Mouse (Mus musculus) ES-CJ7 (cell line): ENCODE results near the gene Zfp112.
A peak's percentile ranks its signal among the peaks of the same experiment; 100 is the strongest.
"Not testable (repeated sequence)": the region's sequence is repeated elsewhere in the genome, so short reads cannot be mapped to it uniquely, and the experiment has no call there.

Experiments used
- DNase-seq: peaks from one replicate; pipeline ENCODE4 v3.0.0; 2011; ENCODE audit warnings: low read depth, low spot score

The Zfp112 gene

DNA sequence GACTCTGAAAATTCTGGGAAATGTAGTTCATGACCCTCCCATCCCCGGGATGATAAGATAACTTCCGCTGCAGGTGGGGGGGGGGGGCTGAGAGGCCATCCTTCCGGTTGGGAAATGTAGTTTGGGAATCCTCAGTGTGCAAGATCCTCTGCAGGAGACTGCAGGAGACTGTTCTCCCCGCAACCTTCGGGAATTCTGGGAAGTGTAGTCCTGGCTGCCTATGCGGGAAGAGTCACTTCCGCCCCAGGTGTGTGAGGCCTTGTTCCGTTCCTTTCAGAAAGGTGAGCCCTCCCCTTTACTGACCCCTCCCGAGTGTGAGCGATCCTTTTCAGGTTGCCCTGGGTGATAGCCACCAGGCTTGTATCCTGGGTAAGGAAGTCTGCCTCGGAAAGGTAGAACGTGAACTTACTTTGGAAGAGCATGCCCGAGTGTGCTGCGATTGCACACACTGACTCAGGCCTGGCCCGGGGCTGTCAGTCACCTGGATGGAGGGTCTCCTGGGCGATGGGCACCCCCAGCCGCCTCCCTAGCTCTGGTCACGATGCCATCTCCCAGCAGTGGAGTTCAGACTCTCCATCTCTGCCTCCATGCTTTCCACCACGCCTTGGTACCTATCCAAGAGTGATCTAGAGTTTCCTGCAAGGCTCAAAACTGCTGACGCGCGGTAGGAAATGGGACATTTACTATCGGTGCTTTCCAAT lies at the start of gene Zfp112:
Gene Zfp112, plus strand, starts transcription at position 159 of the 701 bp plus-strand sequence.
- peak; percentile 91 for DNase-seq

DNA sequence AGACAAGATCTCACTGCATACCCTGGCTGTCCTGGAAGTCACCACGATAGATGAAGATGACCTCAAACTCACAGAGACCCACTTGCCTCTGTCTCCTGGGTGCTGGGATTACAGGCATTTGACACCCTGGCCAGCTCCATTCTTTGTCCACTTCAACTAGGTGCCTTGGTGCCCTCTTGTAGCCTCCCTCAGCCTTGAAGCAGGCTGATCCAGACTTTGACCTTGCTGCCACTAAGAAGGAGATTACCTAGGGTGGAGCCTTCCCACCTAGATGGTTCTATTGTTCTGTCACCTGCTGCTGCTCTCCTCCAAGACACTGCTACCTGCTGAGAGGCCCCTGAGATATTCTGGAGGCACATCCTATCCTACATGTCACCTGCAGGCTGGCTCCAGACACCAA lies 37.7 kb upstream of the Zfp112 start:
- DNase-seq = not testable (repeated sequence)

DNA sequence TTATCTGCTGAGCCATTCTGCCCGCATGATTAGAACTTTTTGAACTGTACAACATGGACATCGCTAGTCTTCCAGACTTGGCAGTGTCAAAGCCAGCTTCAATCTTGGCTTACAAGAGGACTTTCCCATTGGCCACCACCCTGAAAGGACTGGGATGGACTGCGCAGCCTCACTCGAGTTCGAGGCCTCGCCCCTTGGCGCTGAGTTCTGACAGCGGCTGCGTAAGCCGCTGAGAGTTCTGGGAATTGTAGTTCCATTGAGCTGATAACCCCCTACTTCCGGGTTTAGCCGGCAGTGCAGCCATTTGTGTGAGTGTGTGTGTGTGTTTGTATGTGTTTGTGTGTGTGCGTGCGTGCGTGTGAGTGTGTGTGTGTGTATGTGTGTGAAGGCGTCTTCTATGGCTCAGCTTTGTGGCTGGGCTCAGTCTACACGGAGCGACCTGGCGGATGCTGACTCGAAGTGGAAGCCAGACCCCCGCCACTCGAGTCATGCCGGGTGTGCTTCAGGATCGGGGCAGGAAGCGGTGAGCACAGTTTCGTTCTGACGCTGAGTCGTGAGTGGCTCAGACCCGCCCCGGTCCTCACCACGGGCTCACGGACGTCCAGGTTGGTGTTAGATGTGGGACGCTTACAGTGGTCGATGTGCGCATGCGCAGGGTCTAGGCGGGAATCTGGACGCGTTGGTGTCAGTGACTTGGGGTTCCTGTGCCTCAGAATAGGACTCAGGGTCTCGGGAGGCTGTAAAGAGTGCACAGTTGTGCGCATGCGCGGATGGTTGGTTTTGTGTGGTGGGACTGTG lies 30.3 kb upstream of the Zfp112 start, which contains the start of gene Zfp180:
Gene Zfp180, plus strand, starts transcription at position 291 of the 798 bp plus-strand sequence.
- DNase-seq = peak; percentile 98

DNA sequence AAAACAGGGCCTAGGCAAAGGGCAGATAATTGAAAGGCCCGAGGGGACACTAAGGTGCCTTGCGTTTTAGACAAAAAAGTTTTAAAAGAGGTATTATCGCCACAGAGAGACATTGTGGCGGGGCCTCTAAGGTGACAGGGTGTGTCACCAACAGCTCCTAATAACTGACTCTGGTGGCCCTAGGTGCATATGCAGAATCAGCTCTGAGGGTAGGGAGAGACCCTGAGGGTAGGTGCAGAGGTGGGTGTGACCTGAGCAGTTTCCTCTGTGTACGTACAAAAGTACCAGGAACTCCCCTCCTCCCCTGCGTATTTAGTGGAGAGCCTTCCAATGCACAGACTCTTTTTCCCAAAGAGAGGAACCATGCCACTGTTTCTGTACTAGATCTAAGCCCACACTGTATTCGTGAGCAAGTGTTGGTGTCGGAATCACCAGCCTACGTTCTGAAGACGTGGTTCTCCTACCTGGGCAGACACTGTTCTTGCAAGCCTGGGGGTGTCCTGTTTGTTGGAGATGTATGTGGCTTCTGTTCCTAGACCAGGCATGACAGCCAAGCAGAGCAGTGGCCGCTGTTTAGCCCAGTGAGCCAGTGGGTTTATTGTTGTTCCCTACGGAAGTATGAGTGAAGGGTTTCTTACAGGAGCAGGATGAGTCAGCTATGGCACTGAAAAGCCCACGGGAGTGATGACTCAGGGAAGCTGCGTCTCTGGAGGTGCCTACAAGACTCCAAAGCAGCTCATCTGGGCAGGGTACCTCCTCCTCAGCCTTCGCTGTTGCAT lies 29.5 kb upstream of the Zfp112 start:
- DNase-seq = no peak

DNA sequence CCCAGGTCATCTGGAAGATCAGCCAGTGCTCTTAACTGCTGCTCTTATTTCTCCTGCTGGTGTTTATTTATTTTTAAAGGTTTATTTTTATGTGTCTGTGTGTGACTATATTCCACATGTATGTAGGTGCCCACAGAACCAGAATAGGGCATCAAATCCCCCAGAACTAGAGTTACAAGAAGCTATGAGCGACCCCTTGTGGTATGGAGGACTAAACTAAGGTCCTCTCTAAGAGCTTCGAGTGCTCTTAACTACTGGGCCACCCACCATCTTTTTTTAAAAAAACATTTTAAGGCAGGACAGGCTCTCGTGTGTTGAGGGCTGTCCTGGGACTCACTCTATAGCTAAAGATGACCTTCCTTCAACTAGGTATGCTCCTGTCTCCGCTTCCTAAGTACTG lies 25.2 kb upstream of the Zfp112 start:
- DNase-seq = peak; percentile 64

DNA sequence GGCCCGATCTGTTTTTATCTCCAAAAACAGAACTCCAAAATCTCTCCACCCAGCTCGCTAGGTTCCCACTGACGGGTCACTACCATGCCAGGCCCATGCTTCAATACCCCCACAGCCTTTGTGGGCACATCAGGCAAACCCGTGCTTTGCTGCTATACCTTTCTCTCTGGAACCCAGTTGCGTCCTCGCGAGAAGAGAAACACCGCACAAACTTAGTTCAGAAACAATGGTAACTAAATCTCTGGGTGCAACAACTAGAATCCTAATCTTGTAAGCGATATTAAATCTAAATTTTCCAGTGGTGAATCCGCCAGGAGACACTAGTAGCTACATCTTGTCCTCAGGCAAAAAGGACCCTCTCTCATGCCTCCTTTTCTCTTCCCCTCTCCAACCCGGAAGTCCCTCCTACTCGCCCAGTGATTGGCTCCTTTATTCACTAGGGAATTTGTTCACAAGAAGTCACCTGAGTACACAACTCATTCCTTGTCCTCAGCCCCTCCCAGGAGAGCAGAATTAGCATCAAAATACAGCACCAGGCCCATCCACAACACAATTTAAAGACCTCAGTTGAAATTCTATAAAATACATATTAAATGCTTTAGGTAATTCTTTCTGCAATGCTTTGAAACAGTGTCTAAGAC lies 24.5 kb upstream of the Zfp112 start:
- peak; percentile 83 for DNase-seq

DNA sequence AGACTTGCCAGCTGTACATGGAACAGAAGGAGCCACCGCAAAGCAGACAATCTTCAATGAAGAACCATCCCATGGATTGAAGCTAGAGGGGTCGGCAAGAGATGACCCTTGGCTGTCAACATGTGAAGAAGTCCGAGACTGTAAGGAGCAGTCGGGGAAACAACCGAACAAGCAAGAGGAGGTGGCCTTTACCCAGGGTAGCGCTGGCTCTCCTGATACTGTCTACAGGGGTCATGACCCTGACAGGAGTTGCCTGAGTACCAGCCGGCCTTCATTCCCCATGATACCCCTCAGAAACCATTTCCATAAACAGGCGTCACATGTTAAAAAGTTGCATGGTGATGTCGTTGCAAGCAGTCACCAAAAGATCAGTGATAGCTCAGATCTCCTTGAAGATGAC lies 7.7 kb upstream of the Zfp112 start:
- DNase-seq = no peak

DNA sequence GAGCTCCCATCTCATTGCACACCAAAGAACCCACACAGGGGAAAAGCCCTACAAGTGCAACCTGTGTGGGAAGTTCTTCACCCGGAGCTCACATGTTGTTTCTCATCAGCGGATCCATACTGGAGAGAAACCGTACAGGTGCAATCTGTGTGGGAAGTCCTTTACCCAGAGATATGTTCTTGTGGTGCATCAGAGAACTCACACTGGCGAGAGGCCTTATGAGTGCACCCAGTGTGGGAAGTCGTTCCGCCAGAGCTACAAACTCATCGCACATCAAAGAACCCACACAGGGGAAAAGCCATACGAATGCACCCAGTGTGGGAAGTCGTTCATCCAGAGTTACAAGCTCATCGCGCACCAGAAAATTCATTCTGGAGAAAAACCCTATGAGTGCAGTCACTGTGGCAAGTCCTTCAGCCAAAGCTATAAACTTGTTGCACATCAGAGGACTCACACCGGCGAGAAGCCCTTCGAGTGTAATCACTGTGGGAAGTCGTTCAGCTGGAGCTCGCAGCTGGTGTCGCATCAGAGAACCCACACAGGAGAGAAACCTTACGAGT lies 6.9 kb upstream of the Zfp112 start:
- DNase-seq = no peak

DNA sequence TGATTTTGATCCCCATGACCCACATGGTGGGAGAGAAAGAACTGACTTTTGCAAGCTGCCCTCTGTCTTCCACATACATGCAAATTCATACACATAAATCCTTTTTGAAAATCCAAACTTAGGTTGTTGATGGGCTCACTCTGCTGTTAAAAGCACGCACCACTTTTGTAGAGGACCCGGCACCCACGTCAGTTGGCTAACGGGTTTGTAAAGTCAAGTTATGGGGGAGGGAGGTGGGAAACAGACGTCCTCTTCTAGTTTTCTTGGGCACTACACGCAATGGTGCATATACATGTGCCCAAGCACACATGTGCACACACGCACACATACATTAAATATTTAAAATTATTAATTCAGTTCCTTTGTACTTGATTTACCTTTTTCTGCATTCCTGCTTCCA lies 1.3 kb upstream of the Zfp112 start:
- DNase-seq = no peak

DNA sequence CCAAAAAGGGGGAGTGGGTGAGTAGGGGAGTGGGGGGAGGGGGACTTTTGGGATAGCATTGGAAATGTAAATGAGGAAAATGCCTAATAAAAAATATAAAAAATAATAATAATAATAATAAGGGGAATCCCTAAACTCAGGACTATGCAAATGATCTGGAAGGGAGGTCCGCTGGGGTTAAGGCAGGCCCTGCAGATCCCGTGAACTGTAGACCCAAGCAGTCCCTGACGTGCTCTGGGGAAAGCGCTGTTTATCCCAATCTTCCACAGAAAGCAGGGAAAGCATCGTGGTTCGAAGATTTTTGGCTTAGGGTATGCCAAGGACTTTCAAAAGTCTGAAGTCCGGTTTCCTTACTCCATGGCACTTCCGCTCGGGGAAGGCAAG lies 350 bp upstream of the Zfp112 start:
- DNase-seq = no peak

DNA sequence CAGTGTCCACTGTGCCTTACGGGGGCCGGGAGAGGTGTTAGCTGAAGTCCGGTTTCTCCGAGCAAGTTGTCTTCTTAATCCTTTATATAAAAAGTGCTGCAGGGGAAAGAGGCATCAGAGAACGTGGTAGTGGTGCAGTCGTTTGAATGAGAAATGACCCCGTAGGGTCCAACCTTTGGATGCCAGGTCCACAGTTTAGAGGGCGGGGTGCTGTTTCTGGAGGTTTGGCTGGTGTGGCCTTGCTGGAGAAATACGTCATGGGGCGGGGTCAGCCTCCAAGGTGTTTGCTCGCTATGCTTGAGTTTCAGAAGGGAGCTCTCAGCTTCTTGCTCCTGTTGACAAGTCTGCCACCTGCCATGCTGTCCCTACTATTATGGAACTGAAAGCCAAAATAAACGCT lies 887 bp downstream of the Zfp112 start:
- peak; percentile 73 for DNase-seq

DNA sequence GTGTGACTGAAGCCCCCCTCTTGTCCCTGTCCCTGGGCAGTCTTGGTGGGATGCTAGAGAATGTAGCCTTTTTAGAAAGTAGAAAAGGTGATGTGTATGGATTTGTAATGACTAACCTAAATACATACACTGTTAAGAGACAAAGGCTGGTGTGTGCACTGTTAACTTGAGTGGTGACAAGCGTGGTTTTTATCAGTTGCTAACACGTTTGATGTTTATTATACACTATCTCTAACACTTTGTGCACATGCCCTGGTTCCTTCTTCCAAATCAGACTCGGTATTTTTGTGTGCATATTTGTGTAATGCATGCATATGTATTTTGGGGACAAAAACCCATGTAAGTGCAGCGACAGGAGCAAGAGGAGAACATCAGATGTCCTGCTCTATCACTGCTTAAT lies 4.5 kb downstream of the Zfp112 start:
- DNase-seq = no peak

DNA sequence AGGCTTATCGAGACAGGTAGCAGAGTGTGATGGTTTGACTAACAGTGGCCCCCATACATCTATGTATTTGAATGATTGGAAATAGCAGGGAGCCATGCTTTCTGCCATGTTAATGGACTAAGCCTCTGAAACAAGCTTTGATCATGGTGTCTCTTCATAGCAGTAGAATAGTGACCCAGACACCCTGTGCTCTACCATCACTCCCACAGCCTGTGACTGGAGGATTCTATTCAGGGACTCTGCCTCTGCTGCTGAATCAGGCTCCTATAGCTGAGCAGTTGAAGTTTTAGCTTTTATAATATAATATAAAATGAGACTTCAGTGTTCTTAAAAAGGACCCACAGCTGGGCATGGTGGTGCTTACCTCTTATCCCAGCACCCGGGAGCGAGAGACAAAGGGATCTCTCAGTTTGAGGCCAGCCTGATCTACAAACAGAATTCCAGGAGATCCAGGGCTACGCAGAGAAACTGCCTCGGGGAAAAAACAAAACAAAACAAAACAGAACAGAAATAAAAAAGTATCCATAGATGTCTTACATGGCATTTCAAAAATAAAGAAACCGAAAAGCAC lies 21.4 kb downstream of the Zfp112 start:
- DNase-seq = no peak

DNA sequence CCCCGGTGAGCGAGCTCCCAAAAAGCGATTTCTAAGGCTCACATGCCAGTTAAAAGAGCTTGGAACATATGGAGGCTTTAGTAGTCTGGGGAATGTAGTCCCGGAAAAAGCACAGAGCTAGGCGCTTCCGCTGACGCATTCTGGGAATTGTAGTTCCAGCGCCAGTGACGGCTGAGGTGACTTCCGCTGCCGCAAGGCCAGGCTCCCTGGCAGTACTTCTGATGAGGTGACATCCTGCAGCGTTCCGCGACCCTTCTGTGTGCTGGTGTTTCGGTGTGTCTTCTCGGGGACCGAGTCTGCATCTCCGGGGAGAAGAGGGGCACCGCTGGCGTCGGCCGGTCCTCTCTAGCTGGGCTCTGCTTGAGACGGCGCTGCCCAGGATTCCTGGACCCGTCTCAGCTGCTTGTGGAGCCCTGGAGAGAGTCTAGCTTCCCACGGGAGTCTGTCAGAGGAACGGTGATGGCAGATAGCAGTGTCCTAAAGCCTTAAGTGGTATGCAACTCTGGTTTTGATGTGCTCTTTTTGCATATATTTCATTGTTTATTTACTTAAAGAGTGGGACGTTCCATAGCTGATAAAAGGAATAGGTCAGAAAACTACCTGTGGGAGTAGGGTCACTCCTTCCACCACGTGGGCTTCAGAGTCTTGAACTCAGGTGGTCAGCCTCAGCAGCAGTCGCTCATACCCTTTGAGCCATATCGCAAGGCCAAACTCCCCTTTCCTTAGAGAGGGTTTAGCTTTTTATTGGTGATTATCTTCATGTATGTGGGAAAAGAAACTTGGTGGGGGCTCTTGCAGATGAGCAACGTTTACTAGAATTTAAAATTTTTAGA lies 22.1 kb downstream of the Zfp112 start, which contains the start of gene Zfp235:
Gene Zfp235, plus strand, starts transcription at position 174 of the 833 bp plus-strand sequence.
- peak; percentile 80 for DNase-seq

DNA sequence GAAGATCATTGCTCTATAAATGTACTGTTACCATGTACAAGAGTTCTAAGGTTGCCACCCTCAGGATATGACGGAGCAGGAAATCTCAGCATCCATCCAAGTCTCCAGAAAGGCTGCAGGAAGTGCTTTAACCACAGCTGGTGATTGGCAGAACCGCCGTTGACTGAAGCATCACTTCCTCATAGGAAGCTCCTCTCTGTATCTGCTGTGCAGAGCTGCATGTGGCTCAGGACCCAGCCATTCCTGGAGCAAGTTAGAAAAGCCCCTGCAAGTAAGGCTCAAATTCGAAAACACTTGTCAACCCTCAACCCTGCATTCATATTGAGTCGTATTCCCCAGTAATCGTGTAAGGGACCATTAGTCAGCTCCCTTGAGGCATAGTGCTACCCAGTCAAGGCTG lies 30.5 kb downstream of the Zfp112 start:
- no peak for DNase-seq

DNA sequence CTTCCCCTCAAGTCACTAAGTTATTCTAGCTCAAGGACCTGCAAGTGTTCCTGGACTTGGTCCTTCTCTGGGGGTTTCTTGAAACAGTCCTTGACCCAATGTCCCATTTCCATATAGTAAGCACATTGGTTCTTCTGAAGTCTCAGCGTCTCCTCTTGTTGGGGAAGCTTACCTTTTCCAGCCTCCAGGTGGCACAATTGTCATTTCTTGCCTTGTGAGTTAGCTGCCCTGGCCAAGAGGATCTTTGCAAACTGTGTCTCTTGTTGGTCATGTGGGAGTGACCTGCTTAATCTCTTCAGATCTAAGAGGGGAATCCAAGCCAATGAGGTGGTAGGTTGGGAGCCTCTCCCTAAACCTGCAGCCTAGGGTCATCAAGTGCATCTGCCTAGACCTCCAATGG lies 41.2 kb downstream of the Zfp112 start:
- peak; percentile 65 for DNase-seq

DNA sequence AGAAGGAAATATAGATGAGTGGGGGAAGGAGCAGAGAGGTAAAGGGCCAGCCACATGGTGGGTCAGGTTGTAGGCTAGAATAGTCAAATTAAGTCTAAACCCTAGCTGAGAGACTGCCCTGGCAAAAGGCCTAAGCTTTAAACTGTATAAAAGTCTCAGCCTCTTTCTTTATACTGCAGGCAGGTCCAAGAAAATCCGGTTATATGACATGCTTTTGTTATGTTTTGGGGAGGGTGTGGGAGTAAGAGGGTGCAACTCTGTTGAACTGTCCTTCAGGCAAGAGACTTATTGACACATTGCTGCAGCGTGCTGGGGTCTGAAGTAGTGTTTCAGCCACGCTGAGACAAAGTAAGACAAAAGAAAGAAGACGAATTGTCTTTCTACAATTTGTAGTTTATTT lies 60.1 kb downstream of the Zfp112 start:
- DNase-seq = no peak

DNA sequence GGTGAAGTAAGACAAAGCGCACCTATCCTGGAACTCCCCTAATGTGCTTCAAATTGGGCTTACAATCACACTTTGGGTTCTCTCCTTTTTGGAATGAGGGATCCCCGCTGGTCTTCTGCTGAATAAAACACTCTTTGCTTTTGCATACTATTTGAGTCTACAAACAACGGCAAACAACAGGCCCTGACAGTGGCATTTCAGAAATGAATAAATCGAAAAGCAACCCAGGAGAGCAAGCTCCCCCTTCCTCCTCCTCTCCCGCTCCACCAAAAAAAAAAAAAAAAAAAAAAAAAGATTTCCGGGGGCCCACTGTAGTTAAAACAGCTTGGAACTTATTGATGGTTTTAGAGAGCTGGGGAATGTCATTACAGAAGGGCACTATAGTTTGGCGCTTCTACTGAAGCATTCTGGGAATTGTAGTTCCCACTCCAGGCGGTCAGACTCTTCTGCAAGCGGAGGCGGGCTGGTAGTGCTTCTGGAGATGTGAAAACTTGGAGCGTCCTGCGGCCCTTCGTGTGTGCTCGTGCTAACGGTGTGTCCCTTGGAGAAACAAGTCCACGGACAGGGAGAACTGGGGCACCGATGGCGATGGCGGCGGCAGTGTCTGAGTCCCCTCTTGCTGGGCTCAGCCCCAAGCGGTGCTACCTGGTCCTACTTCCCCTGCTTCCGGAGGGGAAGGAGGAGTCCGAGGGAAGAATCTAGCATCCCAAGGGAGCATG lies 62.7 kb downstream of the Zfp112 start, which contains the start of gene Zfp114:
Gene Zfp114, plus strand, starts transcription at position 443 of the 719 bp plus-strand sequence.
- DNase-seq = peak; percentile 91

DNA sequence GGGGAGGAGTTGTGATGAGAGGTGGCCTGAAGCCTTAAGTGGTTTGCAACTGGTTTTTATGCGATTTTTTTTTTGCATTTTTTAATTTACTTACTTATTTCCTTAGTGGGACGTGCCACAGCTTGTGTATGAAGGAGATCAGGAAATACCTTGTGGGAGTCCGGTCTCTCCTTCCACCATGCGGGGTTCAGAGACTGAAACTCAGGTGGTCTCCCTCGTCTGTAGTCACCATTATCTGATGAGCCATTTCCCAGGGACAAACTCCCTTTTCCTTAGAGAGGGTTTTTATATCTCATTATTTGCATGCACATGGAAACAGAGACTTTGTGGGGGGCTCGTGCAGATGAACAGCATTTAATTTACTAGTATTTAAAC lies 63.2 kb downstream of the Zfp112 start:
- DNase-seq = no peak
